Mouse (Mus musculus): Measurements from ENCODE around the gene Unc13d. TPM values are rescaled to one million over a fixed set of nuclear protein-coding genes. Genes with fewer than 3 reads are reported as not detected.

Gene Unc13d
- polyA plus RNA-seq, 1 experiment from 2014 or later, result 1.2 TPM

Other genes with a start within 250 kb of the Unc13d start
- gene Myo15b, start 219.6 kb downstream of the Unc13d start, polyA plus RNA-seq (2015; fragmentation: Nextera tagmentation; extraction: Ambion mirVana), result 0.08 and 0.27 TPM in 2 replicates
- 0.97 and 1.4 TPM in 2 replicates for gene Smim5, start 178.0 kb downstream of the Unc13d start, polyA plus RNA-seq (2015; fragmentation: Nextera tagmentation; extraction: Ambion mirVana)
- 0.84 and 0.93 TPM in 2 replicates for gene Smim6, start 165.9 kb downstream of the Unc13d start, polyA plus RNA-seq (2015; fragmentation: Nextera tagmentation; extraction: Ambion mirVana)
- gene Sap30bp, start 144.7 kb downstream of the Unc13d start, polyA plus RNA-seq (2015; fragmentation: Nextera tagmentation; extraction: Ambion mirVana), result 52.7 and 53.8 TPM in 2 replicates
- gene Recql5, start 144.5 kb downstream of the Unc13d start, polyA plus RNA-seq (2015; fragmentation: Nextera tagmentation; extraction: Ambion mirVana), result 28.3 and 29.2 TPM in 2 replicates
- gene Itgb4, start 103.3 kb downstream of the Unc13d start, polyA plus RNA-seq (2015; fragmentation: Nextera tagmentation; extraction: Ambion mirVana), result 0.15 and 0.43 TPM in 2 replicates
- gene Galk1, start 65.2 kb downstream of the Unc13d start, polyA plus RNA-seq (2015; fragmentation: Nextera tagmentation; extraction: Ambion mirVana), result 49.2 and 58.9 TPM in 2 replicates
- gene H3f3b, start 50.0 kb downstream of the Unc13d start, polyA plus RNA-seq (2015; fragmentation: Nextera tagmentation; extraction: Ambion mirVana), result 2,611 and 2,977 TPM in 2 replicates
- gene Unk, start 47.6 kb downstream of the Unc13d start, polyA plus RNA-seq (2015; fragmentation: Nextera tagmentation; extraction: Ambion mirVana), result 41.1 and 43.7 TPM in 2 replicates
- gene Wbp2, start 9.0 kb upstream of the Unc13d start, polyA plus RNA-seq (2015; fragmentation: Nextera tagmentation; extraction: Ambion mirVana), result 128 and 132 TPM in 2 replicates
- 2.0 and 3.4 TPM in 2 replicates for gene Trim47, start 49.2 kb upstream of the Unc13d start, polyA plus RNA-seq (2015; fragmentation: Nextera tagmentation; extraction: Ambion mirVana)
- 1.3 and 1.8 TPM in 2 replicates for gene Trim65, start 53.2 kb upstream of the Unc13d start, polyA plus RNA-seq (2015; fragmentation: Nextera tagmentation; extraction: Ambion mirVana)
- 76.2 and 78.3 TPM in 2 replicates for gene Mrpl38, start 60.9 kb upstream of the Unc13d start, polyA plus RNA-seq (2015; fragmentation: Nextera tagmentation; extraction: Ambion mirVana)
- gene Fbf1, start 90.2 kb upstream of the Unc13d start, polyA plus RNA-seq (2015; fragmentation: Nextera tagmentation; extraction: Ambion mirVana), result 69.1 and 76.5 TPM in 2 replicates
- 78.4 and 88.2 TPM in 2 replicates for gene Ten1, start 120.9 kb upstream of the Unc13d start, polyA plus RNA-seq (2015; fragmentation: Nextera tagmentation; extraction: Ambion mirVana)
- gene Acox1, start 121.1 kb upstream of the Unc13d start, polyA plus RNA-seq (2015; fragmentation: Nextera tagmentation; extraction: Ambion mirVana), result 50.3 and 51.0 TPM in 2 replicates
- gene Evpl, start 160.1 kb upstream of the Unc13d start, polyA plus RNA-seq (2015; fragmentation: Nextera tagmentation; extraction: Ambion mirVana), result 0.28 and 0.30 TPM in 2 replicates
- gene Srp68, start 196.3 kb upstream of the Unc13d start, polyA plus RNA-seq (2015; fragmentation: Nextera tagmentation; extraction: Ambion mirVana), result 63.4 and 68.5 TPM in 2 replicates
- gene Galr2, start 203.0 kb upstream of the Unc13d start, polyA plus RNA-seq (2015; fragmentation: Nextera tagmentation; extraction: Ambion mirVana), result 0.22 and 0.26 TPM in 2 replicates
- gene Exoc7, start 229.3 kb upstream of the Unc13d start, polyA plus RNA-seq (2015; fragmentation: Nextera tagmentation; extraction: Ambion mirVana), result 92.0 and 104 TPM in 2 replicates

Data from midbrain, embryonic 13.5 days (tissue).